Mouse (Mus musculus) midbrain, embryonic 15.5 days (tissue): Measurements from ENCODE around the gene Hist1h1e. TPM values are rescaled to one million over a fixed set of nuclear protein-coding genes. Genes with fewer than 3 reads are reported as not detected.
"Not testable (repeated sequence)": the region's sequence is repeated elsewhere in the genome, so short reads cannot be mapped to it uniquely, and the experiment has no call there.

ENCODE experiments used
- ATAC-seq: fragments of 200-750 bp; cut with Nextera tagmentation; replicated peaks from 2 replicates; pipeline ENCODE4 v1.8.0; 2017; ENCODE audit warnings: moderate TSS enrichment
- H3K27ac ChIP-seq: fragments of 300-500 bp; sonication (generic); 2 replicates; pipeline ENCODE4 v1.5.1; 2015; ENCODE audit warnings: mild to moderate bottlenecking, inconsistent platforms
- H3K27me3 ChIP-seq: fragments of 300-500 bp; sonication (generic); replicated peaks from 2 replicates; pipeline ENCODE4 v1.6.1; 2015; ENCODE audit warnings: inconsistent platforms
- H3K36me3 ChIP-seq: fragments of 300-500 bp; sonication (generic); replicated peaks from 2 replicates; pipeline ENCODE4 v1.6.1; 2015; ENCODE audit warnings: inconsistent platforms
- H3K4me1 ChIP-seq: fragments of 300-500 bp; sonication (generic); 2 replicates; pipeline ENCODE4 v1.6.1; 2015; ENCODE audit warnings: inconsistent platforms
- H3K4me2 ChIP-seq: fragments of 300-500 bp; sonication (generic); 2 replicates; pipeline ENCODE4 v1.6.1; 2015; ENCODE audit warnings: inconsistent platforms, mild to moderate bottlenecking, moderate library complexity
- H3K4me3 ChIP-seq: fragments of 300-500 bp; sonication (generic); 2 replicates; pipeline ENCODE4 v1.5.1; 2015; ENCODE audit warnings: mild to moderate bottlenecking, inconsistent platforms
- H3K9ac ChIP-seq: fragments of 300-500 bp; sonication (generic); 2 replicates; pipeline ENCODE4 v1.6.1; 2015; ENCODE audit warnings: mild to moderate bottlenecking, inconsistent platforms
- H3K9me3 ChIP-seq: fragments of 300-500 bp; sonication (generic); 2 replicates; pipeline ENCODE4 v1.6.1; 2016; ENCODE audit warnings: inconsistent platforms
- WGBS: fragments of 180-500 bp; shearing (Covaris S2); methylation state at CpG from one replicate; pipeline ENCODE4 v1.1.7; 2015; ENCODE audit warnings: mixed read lengths; 5-methylcytosine and 5-hydroxymethylcytosine counted together
- polyA plus RNA-seq: library from polyadenylated mRNA; unstranded; fragments of >200 nt; fragmentation: Nextera tagmentation; extraction: Ambion mirVana; gene quantifications from 2 replicates; pipeline ENCODE4 v1.2.1, GENCODE M21; 2015

The Hist1h1e gene
- polyA plus RNA-seq, 1 experiment from 2014 or later = 5.5 TPM

GRCm38 (mm10) chr13:23609209-23609608 lies 13.1 kb downstream of the Hist1h1e start:
- Histone ChIP-seq H3K36me3 (no peaks in the 10 kb centered on the region), H3K9ac (no peak overlapping the region), H3K4me3 (no peak overlapping the region), H3K27me3 (no peaks in the 10 kb centered on the region), H3K9me3 (no peaks in the 10 kb centered on the region), H3K4me1 (no peaks in the 10 kb centered on the region), H3K4me2 (no peak overlapping the region), H3K27ac (no peak overlapping the region)
- 93% methylated on average over 4 of the region's 4 CpGs for WGBS
- no peak for ATAC-seq

GRCm38 (mm10) chr13:23605052-23605451 lies 17.3 kb downstream of the Hist1h1e start:
- no peak overlapping the region for H3K9ac ChIP-seq
- no peak overlapping the region for H3K4me3 ChIP-seq
- no peaks in the 10 kb centered on the region for H3K9me3 ChIP-seq
- WGBS = 91% methylated on average over 3 of the region's 3 CpGs
- no peak for ATAC-seq
- no peaks in the 10 kb centered on the region for H3K36me3 ChIP-seq
- no peaks in the 10 kb centered on the region for H3K27me3 ChIP-seq
- no peak overlapping the region for H3K4me2 ChIP-seq
- H3K4me1 ChIP-seq = no peaks in the 10 kb centered on the region
- no peak overlapping the region for H3K27ac ChIP-seq

GRCm38 (mm10) chr13:23604452-23604851 lies 17.9 kb downstream of the Hist1h1e start:
- Histone ChIP-seq H3K27ac (no peak overlapping the region), H3K9ac (no peak overlapping the region), H3K9me3 (no peaks in the 10 kb centered on the region), H3K4me1 (no peaks in the 10 kb centered on the region), H3K4me2 (no peak overlapping the region), H3K4me3 (no peak overlapping the region), H3K27me3 (no peaks in the 10 kb centered on the region), H3K36me3 (no peaks in the 10 kb centered on the region)
- WGBS = 93% methylated on average over 3 of the region's 3 CpGs
- ATAC-seq = no peak

GRCm38 (mm10) chr13:23603182-23603699 lies 19.1 kb downstream of the Hist1h1e start:
- Histone ChIP-seq H3K4me2 (no peak overlapping the region), H3K36me3 (no peaks in the 10 kb centered on the region), H3K9me3 (no peaks in the 10 kb centered on the region), H3K4me1 (no peaks in the 10 kb centered on the region), H3K27ac (no peak overlapping the region), H3K4me3 (no peak overlapping the region), H3K9ac (no peak overlapping the region), H3K27me3 (no peaks in the 10 kb centered on the region)
- 82% methylated on average over 7 of the region's 7 CpGs for WGBS
- ATAC-seq = no peak

GRCm38 (mm10) chr13:23597957-23598356 lies 24.4 kb downstream of the Hist1h1e start:
- no peaks in the 10 kb centered on the region for H3K9me3 ChIP-seq
- no peak overlapping the region for H3K4me3 ChIP-seq
- H3K9ac ChIP-seq = no peak overlapping the region
- no peaks in the 10 kb centered on the region for H3K36me3 ChIP-seq
- 7% methylated on average over 9 of the region's 9 CpGs for WGBS
- H3K4me1 ChIP-seq = no peaks in the 10 kb centered on the region
- no peak for ATAC-seq
- H3K4me2 ChIP-seq = no peak overlapping the region
- H3K27me3 ChIP-seq = no peaks in the 10 kb centered on the region
- H3K27ac ChIP-seq = no peak overlapping the region

- 84% methylated on average over 7 of the region's 7 CpGs for WGBS
- H3K27ac ChIP-seq = no peak overlapping the region
- no peak overlapping the region for H3K4me3 ChIP-seq
- no peaks in the 10 kb centered on the region for H3K9me3 ChIP-seq
- no peaks in the 10 kb centered on the region for H3K27me3 ChIP-seq
- H3K4me1 ChIP-seq = no peaks in the 10 kb centered on the region
- no peaks in the 10 kb centered on the region for H3K36me3 ChIP-seq
- no peak overlapping the region for H3K9ac ChIP-seq
- no peak overlapping the region for H3K4me2 ChIP-seq
- ATAC-seq = no peak
These were observed 26.6 kb downstream of the Hist1h1e start for GRCm38 (mm10) chr13:23595622-23596372.

- H3K9me3 ChIP-seq = no peaks in the 10 kb centered on the region
- H3K4me1 ChIP-seq = no peaks in the 10 kb centered on the region
- no peaks in the 10 kb centered on the region for H3K27me3 ChIP-seq
- H3K27ac ChIP-seq = no peak overlapping the region
- H3K4me2 ChIP-seq = no peak overlapping the region
- no peaks in the 10 kb centered on the region for H3K36me3 ChIP-seq
- no peak overlapping the region for H3K9ac ChIP-seq
- no peak overlapping the region for H3K4me3 ChIP-seq
- WGBS = 84% methylated on average over 2 of the region's 2 CpGs
- no peak for ATAC-seq
These were observed 27.2 kb downstream of the Hist1h1e start for GRCm38 (mm10) chr13:23595185-23595584.

GRCm38 (mm10) chr13:23593051-23593770 lies 29.1 kb downstream of the Hist1h1e start:
- no peak overlapping the region for H3K27ac ChIP-seq
- no peaks in the 10 kb centered on the region for H3K9me3 ChIP-seq
- 89% methylated on average over 5 of the region's 5 CpGs for WGBS
- H3K4me1 ChIP-seq = no peaks in the 10 kb centered on the region
- no peak overlapping the region for H3K9ac ChIP-seq
- H3K27me3 ChIP-seq = no peaks in the 10 kb centered on the region
- no peaks in the 10 kb centered on the region for H3K36me3 ChIP-seq
- ATAC-seq = no peak
- H3K4me2 ChIP-seq = no peak overlapping the region
- H3K4me3 ChIP-seq = no peak overlapping the region

GRCm38 (mm10) chr13:23592614-23593013 lies 29.7 kb downstream of the Hist1h1e start:
- no peak overlapping the region for H3K4me3 ChIP-seq
- H3K27ac ChIP-seq = no peak overlapping the region
- H3K4me1 ChIP-seq = no peaks in the 10 kb centered on the region
- no peaks in the 10 kb centered on the region for H3K9me3 ChIP-seq
- 91% methylated on average over 7 of the region's 7 CpGs for WGBS
- H3K36me3 ChIP-seq = no peaks in the 10 kb centered on the region
- ATAC-seq = no peak
- no peak overlapping the region for H3K4me2 ChIP-seq
- H3K9ac ChIP-seq = no peak overlapping the region
- H3K27me3 ChIP-seq = no peaks in the 10 kb centered on the region

GRCm38 (mm10) chr13:23591886-23592285 lies 30.5 kb downstream of the Hist1h1e start:
- H3K4me2 ChIP-seq, H3K27me3 ChIP-seq, ATAC-seq, H3K4me3 ChIP-seq, H3K9ac ChIP-seq, H3K36me3 ChIP-seq, H3K4me1 ChIP-seq, H3K9me3 ChIP-seq, H3K27ac ChIP-seq: not testable (repeated sequence)
- WGBS = 91% methylated on average over 7 of the region's 7 CpGs

GRCm38 (mm10) chr13:23591206-23591605 lies 31.2 kb downstream of the Hist1h1e start:
- no peaks in the 10 kb centered on the region for H3K9me3 ChIP-seq
- H3K27me3 ChIP-seq = no peaks in the 10 kb centered on the region
- H3K9ac ChIP-seq = no peak overlapping the region
- H3K4me3 ChIP-seq = no peak overlapping the region
- H3K4me2 ChIP-seq = no peak overlapping the region
- H3K36me3 ChIP-seq = no peaks in the 10 kb centered on the region
- ATAC-seq = no peak
- 95% methylated on average over 7 of the region's 7 CpGs for WGBS
- no peak overlapping the region for H3K27ac ChIP-seq
- peaks cover 10% of the 10 kb centered on the region for H3K4me1 ChIP-seq

- 4% methylated on average over 1 of the region's 1 CpGs for WGBS
- Histone ChIP-seq H3K4me1 (peaks cover 34% of the 10 kb centered on the region), H3K27ac (peak overlapping the region; percentile 76), H3K36me3 (no peaks in the 10 kb centered on the region), H3K27me3 (no peaks in the 10 kb centered on the region), H3K9ac (peak overlapping the region; percentile 29; the same call in 1 of the 2 replicates), H3K4me2 (peak overlapping the region; percentile 84), H3K4me3 (peak overlapping the region; percentile 52), H3K9me3 (no peaks in the 10 kb centered on the region)
- ATAC-seq = no peak
These were observed 35.5 kb downstream of the Hist1h1e start for GRCm38 (mm10) chr13:23586940-23587225.
